Mouse (Mus musculus) testis, adult 2 months (tissue): ENCODE results near the gene Fbxw28. TPM values are rescaled to one million over a fixed set of nuclear protein-coding genes. Genes with fewer than 3 reads are reported as not detected.
"Not testable (repeated sequence)": the region's sequence is repeated elsewhere in the genome, so short reads cannot be mapped to it uniquely, and the experiment has no call there.

Experiments used
- H3K27ac ChIP-seq: fragments of 200-500 bp; 2 replicates; pipeline ENCODE4 v1.5.1; 2012; ENCODE audit warnings: low read depth, low read length; ENCODE audit not compliant: control insufficient read depth, insufficient read depth
- H3K27me3 ChIP-seq: fragments of 200-500 bp; 2 replicates; pipeline ENCODE4 v1.6.1; 2012; ENCODE audit warnings: mild to moderate bottlenecking, low read length, moderate library complexity; ENCODE audit not compliant: control insufficient read depth, insufficient read depth
- H3K36me3 ChIP-seq: fragments of 200-500 bp; 2 replicates; pipeline ENCODE4 v1.6.1; 2012; ENCODE audit warnings: mild to moderate bottlenecking, low read length; ENCODE audit not compliant: control insufficient read depth, insufficient read depth
- H3K4me1 ChIP-seq: fragments of 200-500 bp; 2 replicates; pipeline ENCODE4 v1.6.1; 2012; ENCODE audit warnings: low read length; ENCODE audit not compliant: control insufficient read depth, insufficient read depth
- H3K4me3 ChIP-seq: fragments of 200-500 bp; 2 replicates; pipeline ENCODE4 v1.5.1; 2012; ENCODE audit warnings: low read depth, mild to moderate bottlenecking, low read length, moderate library complexity, mixed read lengths; ENCODE audit not compliant: control insufficient read depth
- polyA plus RNA-seq: library from polyadenylated mRNA; depleted of rRNA; stranded (reverse); fragments of >200 nt; gene quantifications from 2 replicates; pipeline ENCODE4 v1.2.3, GENCODE M21; 2012; rRNA removed

The Fbxw28 gene
- not detected in 2 replicates for polyA plus RNA-seq

GRCm38 (mm10) chr9:109339559-109339958, at the start of gene Fbxw28:
Gene Fbxw28, minus strand, starts transcription at chr9:109339659.
- H3K4me1 ChIP-seq, H3K36me3 ChIP-seq, H3K4me3 ChIP-seq, H3K27me3 ChIP-seq, H3K27ac ChIP-seq: not testable (repeated sequence)

GRCm38 (mm10) chr9:109287576-109287975, 51.9 kb downstream of the Fbxw28 start, which contains the start of gene Fbxw14:
Gene Fbxw14, minus strand, starts transcription at chr9:109287676.
- H3K4me1 ChIP-seq, H3K4me3 ChIP-seq, H3K27ac ChIP-seq, H3K36me3 ChIP-seq, H3K27me3 ChIP-seq: not testable (repeated sequence)

Other genes with a start within 250 kb of the Fbxw28 start
- 5.8 and 6.0 TPM in 2 replicates for gene Plxnb1, start 244.3 kb downstream of the Fbxw28 start, polyA plus RNA-seq
- gene Fbxw21, start 177.6 kb downstream of the Fbxw28 start, polyA plus RNA-seq = not detected in 2 replicates
- gene Fbxw13, start 143.7 kb downstream of the Fbxw28 start, polyA plus RNA-seq = 0.31 TPM in 1 of 2 replicates, not detected in the other
- 0.32 and 0.44 TPM in 2 replicates for gene Fbxw20, start 104.9 kb downstream of the Fbxw28 start, polyA plus RNA-seq
- gene Fbxw14, start 52.0 kb downstream of the Fbxw28 start, polyA plus RNA-seq = not detected in 2 replicates
- not detected in 2 replicates for gene Fbxw22, start 64.6 kb upstream of the Fbxw28 start, polyA plus RNA-seq
- gene Fbxw16, start 109.5 kb upstream of the Fbxw28 start, polyA plus RNA-seq = not detected in 2 replicates
- gene Fbxw19, start 156.2 kb upstream of the Fbxw28 start, polyA plus RNA-seq = not detected in 2 replicates
- 0.19 TPM in 1 of 2 replicates, not detected in the other for gene Fbxw15, start 228.6 kb upstream of the Fbxw28 start, polyA plus RNA-seq